Mouse (Mus musculus) MEL-GATA-1-ER (cell line): ENCODE measurements around the gene Tmbim4.

Experiments
- DNase-seq: peaks from one replicate; pipeline ENCODE4 v3.0.0-alpha.2; 2012; ENCODE audit warnings: low read depth; ENCODE audit errors: extremely low read depth

Gene Tmbim4

DNA sequence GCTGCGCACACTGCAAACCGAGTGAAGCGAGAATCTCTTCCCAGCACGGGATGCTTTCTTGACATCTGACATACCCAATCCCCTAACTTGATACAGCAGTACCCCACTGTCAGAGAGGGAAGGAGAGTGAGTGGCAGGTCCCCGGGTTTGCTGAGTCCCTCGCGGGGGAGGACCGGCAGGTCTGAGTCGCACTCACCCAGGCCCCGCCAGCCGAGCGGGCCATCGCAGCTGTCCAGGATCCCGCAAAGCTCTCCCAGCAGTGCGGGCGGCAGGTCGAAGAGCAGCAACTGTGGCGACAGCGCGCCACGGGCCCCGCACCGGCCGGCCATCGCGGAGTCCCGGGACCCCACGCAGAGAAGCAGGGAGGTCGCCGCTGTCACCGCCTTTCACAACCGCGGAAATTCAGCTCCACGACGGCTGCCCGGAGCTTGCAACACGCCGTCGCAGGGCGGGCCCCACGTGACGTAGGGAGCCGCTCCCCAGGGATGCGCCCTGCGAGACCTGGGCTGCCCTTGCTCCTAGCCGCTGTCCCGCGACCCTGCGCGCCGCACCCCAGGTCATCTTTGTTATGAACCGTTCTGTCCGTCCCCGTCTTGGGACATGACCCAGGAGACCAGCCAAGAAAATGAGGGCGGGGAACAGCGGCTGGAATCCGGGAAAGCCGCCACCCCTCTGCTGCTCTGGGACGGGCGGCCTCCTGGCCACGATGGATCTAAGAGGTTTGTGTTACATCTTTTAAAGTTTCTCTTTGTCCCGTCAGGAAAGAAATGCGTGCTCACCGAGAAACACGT is at the start of gene Tmbim4:
Gene Tmbim4 (plus strand): TSS at position 460 of the 791 bp plus-strand sequence.
- DNase-seq = no peak

DNA sequence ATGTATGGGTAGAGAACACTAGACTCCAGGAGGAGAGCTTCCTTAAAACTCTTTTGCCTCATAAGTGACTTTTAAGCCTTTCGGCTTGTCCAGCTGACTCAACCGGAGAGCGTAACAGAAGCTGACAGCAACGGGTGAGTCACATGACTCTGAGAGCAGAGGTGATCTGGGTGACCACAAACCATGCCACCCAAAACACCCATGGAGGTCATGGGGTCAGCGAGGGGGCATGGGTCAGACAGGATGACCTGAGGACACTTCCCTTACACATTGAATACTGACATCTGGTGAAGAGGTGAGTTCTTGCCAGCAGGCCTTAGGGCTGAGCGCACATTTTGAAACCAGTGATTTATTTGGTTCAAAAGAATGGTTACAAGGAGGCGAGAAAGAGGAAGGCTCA is 49.7 kb upstream of the Tmbim4 start:
- no peak for DNase-seq

DNA sequence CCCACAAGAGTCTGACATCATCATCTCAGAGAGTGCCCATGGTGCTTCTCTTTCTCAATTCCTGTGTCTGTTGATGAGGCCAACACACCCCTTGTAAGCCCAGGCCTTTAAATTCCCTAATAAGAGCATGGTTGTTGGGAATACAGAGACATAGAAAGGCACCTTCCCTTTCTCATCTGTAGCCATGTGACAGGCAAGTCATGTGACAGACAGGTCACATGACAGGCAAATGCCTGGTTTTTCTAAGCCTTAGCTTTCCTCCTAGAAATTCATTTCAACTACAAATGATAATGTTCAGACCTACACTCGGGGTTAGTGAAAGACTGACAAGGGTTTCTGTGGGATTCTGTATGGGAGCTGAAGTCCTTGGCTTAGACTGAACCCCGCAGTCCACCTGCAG is 47.5 kb upstream of the Tmbim4 start:
- no peak for DNase-seq

DNA sequence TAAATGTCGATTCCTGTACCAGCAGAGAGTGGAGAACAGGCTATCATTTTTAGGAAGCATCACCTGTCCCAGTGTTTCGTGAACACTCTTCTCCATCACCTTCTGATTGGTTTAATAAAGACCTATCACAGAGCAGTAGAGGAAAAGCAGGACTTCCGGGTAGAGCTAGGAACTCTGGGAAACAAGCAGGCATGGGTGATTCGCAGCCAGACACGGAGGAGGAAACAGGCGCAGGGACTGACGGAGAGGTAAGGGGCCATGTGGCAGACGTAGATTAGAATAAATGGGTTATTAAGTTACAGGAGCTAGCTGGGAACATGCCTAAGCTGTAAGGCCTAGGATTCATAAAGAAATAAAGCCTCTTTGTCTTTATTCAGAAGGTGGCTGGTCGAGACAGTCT is 40.9 kb upstream of the Tmbim4 start:
- DNase-seq = peak; percentile 73

DNA sequence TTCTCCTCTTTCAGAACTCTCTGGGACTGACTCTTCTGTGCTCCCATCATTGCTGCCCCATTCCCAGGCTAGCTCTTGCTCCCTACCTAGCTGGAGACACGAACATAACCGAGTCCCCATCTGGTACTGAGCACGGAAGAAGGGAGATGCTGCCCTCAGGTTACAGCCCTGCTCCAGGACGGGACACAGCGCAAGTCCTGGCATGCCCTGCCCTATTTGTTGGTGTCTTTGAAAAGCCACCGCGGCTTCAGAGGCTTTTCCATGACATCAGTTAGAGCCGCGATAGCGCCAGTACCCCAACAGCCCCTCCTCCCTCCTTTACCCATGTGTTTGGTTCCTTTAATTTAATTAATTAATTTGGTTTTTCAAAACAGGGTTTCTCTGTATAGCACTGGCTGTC is 38.5 kb upstream of the Tmbim4 start:
- no peak for DNase-seq

DNA sequence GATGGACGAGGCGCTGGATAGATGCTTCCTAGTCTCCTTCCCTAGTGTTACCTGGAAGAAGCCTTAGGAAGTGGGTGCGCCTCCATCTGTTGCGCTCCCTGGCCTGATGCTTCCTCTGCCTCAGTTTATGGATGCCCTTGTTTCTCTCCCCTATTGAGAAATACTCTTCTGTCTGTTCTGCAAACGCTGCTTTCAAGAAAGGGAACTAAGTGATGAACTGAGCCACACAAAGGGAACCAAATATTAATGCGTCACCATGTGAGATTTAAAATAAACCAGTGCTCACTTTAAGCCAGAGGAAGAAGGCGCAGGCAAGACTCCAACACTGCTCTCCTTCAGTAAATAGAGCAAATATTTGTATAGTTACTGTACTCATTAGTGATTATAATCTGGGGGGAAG is 37.9 kb upstream of the Tmbim4 start:
- DNase-seq = no peak

DNA sequence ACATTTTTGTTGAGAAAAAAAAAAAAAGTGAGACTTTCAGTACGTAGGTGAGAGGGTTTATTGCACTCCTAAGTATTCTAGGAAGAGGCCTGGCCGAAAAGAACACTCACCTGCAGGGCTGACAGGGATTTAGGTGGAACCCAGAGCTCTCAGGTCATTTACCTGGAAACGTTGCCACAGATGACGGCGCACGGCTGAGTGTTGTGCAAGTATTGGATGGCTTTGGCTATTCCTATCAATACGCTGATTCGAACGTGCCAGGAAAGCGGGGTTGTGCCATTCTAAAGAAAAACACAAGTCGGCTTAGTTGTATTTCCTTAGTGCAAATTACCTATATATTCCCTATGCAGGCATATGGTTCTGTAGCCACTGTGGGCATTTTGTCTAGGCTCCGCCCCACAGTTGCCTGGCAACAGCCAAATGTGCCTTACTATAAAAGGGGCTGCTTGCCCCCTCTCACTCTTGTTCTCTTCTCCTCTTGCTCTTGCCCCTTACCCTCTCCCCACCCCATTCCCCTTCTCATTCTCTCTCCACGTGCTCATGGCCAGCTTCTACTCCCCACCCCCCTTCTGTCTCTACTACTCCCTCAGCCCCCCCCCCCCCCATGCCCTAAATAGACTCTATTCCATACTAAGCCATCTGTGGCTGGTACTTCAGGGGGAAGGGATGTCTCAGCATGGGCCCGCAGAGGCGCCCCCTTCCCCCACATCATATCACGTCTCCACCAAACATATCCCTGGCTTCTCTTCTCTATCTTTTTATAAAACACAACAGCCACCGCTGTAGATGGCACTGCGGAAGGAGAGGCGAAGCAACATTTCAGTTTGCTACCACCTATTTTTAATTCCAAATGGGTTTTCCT is 36.2 kb upstream of the Tmbim4 start:
- DNase-seq = no peak

DNA sequence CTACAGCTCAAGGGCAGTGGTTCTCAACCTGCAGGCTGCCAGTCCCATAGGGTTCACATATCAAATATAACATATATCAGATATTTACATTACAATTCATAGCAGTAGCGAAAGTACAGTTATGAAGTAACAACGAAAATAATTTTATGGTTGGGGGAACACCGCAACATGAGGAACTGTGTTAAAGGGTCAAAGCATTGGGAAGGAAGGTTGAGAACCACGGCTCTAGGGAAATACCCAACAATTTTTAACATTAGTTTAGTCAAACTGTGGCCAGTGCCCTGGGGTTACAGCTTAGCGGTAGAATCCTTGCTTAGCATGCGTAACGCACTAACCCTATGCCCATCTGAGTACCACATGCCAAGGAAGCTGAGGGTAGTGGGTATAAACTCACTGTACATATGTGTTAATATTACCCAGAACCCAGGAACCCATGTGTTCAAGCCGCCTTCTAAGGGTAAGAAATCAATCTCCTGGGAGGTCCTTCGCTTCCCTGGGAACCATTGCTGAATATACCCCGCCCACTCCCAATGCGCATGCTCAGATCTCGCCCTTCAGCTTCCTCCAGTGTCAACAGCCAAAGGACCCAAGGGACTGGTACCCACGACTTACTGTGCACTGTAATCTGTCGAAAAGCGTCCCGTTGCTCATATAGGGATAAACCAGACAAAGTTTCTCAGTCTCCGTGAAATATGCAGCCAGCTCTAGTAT is 35.4 kb upstream of the Tmbim4 start:
- no peak for DNase-seq

DNA sequence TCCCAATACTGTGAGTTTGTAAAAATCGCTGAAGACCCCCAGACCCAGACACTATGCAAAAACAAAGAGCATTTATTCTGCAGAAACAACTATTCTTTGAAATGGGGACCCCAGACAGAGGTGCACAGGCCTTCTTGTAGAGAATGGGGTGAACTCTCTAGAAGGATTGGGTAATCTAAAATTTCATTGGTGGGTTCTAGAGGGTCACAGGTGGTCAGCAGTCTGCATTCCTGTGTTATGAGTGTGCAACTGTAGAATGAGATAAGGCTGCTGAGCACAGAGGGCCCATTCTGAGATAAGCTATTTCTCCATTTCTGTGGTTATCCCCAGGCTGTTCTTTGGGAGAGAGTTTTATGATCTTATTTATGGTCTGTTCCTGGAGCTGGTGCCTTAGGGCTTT is 33.3 kb upstream of the Tmbim4 start:
- DNase-seq = peak; percentile 79

DNA sequence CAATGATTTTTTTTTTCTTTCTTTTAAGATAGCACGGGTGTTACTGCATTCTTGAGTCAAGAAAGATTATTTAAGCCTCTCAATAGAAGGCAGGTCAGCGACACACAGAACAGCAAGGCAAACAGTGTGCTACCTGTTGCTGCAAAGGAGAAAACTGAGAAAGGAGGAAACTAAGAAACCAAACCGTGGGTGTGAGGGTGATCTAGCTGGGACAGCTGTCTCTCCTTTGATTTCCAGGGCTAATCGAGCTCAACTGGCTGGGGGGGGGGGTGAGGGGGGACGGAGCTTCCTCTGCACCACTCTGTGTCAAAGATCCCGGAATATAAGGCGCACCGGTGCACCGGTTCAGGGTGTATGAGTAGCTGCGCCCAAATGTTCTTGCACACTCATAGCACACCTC is 32.3 kb upstream of the Tmbim4 start:
- DNase-seq = peak; percentile 52

DNA sequence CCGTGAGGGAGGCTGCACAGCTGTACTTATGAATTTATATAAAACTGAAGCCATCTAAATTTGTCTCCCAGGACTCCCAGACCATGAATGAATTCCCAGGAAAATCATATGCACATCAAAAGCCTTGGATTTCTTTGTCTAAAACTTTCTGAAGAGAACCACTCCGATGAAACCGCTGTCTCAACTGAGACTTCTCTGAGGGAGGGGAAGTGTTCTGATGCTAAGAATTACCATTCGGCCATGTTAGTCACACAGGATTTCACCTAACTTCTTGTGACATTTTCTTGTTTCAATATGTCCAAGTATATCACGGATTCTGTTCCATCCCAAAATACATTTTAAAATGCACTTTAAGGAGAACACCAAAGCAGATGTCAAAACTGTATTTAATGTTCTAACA is 31.5 kb upstream of the Tmbim4 start:
- no peak for DNase-seq

DNA sequence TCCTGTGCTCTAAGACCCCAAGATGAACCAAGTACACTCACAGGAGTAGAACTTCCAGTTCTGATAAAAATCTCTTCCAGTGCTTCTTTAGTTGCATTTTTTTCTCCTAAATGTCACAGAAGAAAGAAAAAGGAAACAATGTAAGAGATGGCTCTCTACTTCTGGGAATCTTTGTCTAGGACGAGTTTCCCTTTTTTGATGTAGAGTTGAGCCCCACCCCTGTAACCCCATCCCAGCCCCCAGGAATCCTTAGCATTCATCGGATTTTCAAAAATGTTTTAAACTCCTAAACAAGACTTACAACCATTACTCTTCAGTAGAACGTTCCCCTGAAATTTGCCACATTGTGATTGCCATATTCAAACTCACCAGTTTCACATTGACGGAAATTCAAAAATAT is 31.1 kb upstream of the Tmbim4 start:
- DNase-seq = no peak

DNA sequence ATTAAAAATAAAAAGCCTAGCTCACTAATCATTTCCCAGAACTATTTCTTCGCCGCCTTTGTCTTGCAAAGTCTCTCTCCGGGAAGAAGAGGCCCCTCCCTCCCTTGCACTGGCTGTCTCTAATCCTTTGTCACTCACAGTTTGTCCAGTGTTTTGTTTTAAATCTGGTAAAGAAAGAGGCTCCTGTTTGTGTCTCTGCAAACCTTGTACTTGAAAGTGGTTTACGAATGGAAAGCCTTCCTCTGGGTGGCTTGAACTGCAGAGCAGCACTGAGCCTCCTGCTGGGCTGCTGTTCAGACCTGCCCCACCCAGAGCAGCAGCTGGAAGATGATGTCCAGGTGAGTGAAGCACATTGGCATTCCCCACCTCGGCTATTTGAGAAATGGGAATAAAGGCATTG is 30.1 kb upstream of the Tmbim4 start:
- no peak for DNase-seq

DNA sequence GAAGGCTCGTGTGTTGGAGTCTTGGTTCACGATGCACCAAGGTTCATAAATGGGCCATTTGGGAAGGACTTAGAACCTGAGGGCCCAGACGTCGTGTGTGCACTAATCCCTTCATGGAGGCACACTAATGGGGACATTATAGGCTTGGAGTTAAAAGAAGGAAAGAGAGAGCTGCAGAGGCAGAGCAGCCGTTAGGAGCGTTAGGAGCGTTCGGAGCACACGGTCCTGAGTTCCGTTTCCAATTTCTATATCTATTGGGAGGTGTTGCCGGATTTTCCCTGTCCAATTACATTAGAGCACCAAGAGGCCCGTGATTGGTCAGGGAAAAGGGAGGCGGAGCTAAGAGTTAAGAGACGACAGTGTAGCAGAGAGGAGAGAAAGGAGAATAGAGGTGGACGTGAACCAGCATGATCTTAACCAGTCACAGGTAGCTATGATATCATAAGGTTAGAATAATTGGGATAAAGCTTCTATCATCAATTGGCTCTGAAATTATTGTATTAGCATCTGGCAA is 27.1 kb upstream of the Tmbim4 start:
- no peak for DNase-seq

DNA sequence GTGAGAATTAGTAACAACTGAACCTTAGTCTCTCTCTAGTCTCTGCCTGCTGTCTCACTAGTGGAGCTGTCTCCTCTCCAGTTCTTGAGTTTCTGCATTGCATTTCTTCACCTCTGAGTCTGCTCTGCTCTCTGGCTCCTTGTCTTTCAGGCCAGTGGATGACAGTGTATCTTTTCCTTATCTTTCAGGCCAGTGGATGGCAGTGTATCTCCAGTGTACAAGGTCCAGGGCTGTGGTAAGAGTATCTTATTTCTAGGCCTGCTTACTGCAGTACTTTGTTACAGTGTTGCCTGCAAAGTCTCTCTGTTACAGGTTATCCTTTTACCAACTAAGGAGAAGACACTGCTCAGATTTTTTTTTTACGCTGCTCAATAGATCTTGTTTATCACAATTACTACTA is 18.5 kb upstream of the Tmbim4 start:
- DNase-seq = peak; percentile 23

DNA sequence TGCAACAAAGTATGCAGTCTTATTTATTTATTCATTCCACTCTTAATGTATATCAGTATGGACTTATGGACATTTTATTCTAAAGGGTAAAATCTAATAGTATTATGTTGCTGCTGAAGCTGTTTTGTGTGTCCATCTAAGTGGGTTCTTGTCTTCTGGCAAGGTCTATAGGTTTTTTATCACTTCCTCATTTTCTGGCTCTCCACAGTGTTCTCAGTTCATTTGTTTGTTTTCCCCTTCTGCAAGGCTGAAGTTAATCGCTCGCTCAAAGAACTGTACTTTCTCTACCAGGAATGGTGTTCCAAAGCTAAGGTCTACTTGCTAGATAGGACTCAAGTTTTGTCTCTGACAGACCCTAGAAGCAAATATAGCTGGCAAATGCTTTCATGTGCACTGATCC is 18.0 kb upstream of the Tmbim4 start:
- peak; percentile 36 for DNase-seq

DNA sequence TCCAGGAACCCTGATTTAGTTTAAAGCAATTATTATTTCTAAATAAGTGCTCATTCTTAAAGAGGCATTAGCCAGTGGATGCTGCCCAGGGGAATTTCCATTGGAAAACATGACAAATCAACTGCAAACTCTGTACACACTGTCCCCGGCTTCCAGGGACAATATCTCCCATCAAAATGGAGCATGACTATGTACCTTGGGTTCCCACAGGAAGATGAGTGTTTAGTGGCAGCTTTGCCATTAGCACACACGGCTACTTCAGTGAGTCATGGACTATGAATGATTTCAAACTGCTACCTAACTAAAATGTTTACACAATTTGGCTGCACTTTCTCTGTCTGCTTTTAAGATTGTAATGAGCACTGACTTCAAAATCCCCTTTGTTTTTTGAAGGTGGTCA is 12.9 kb upstream of the Tmbim4 start:
- DNase-seq = no peak

DNA sequence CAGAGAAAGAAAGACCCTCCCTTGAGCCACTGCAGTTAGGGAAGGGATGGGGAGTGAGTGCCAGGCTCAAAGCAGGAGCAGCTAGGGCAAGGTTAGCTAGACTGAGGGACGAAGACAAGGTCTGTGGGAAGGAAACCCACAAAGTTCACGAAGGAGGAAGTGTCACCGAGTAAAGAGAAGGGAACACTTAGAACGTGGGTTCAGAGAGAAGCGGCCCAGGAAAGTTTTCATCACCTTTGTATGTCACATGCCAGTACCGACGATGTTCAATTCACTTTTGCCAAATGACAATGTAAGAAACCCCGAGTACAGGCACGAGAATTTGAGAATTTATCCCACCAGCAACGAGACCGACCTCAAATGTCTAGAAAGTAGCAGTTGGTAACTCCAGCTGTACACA is 12.1 kb upstream of the Tmbim4 start:
- no peak for DNase-seq

DNA sequence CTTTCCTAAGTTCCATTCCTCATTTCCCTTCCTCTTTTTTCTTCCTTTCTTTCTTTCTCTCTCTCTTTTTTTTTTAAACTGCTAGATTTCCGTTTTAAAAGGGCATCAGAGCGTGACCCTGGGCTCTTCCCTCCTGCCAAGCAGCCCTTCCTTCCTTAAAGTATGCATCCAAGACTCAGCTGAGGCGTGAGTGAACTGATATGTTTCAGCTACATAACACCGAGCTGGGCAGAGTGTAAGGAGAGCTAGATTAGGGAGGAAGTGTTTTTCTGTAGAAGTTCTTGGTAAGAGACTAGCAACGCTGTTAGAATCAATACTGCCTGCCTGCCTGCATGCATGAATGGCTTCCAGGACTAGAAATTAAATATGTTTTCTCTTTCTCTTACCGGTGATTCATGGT is 11.6 kb upstream of the Tmbim4 start:
- no peak for DNase-seq

DNA sequence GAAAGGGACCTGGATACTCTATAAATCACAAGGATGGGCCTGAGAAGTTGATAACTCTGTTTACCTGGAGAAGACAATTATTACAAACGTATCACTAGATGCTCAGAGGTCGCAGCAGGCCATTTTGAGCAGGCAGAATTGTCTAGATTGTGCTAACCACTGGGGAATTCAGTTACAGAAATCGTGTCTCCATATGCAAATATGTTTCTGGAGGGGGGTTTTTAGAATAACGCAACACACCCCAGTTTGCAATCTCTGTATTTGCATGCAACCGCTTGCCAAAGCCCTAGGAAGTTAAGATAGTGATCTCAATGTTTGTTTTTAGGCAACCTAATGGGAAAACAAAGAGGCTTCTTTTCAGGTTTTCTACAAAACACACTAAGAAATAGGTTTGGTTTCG is 10.2 kb upstream of the Tmbim4 start:
- no peak for DNase-seq

DNA sequence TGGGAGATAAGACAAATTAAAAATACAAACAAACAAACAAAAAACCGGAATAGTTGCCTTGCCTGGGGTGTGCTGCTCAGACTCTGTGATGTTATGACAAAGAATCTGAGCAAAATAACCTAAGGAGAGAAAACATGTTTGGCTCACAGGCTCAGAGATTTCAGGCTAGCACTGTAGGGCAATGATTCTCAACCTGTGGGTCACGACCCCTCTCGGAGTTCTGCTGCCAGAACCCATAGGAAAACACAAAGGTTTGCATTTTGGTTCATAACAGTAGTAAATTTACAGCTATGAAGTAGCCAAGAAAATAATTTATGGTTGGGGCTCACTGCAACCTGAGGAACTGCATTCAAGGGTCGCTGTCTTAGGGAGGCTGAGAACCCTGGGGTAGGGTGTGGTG is 9.1 kb upstream of the Tmbim4 start:
- DNase-seq = no peak

DNA sequence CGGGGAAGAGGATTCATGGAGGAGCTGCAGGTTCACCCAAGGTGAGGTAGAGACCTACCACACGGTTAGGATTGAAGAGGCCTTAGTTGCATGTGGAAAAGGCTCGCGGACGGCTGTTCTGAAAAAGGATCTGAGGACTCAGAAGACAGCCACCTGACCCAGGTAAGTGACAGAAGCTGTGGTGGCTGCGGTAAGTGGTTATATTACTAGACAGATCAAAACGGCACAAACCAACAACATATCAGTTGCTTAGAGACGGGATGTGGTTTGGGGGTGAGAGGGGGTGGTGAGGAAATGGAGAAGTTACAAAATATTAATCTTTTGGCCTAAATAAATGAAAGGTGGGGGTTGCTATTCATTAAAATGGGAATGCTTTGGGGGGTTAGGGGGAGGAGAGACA is 8.1 kb upstream of the Tmbim4 start:
- DNase-seq = no peak
